Mouse (Mus musculus): ENCODE measurements at regions not wholly inside any gene's neighbourhood (a gene's known extent, or its start where the extent isn't known, plus 50 kb on each side); places are given as distances from the start of the nearest gene placed in this dataset.

DNA sequence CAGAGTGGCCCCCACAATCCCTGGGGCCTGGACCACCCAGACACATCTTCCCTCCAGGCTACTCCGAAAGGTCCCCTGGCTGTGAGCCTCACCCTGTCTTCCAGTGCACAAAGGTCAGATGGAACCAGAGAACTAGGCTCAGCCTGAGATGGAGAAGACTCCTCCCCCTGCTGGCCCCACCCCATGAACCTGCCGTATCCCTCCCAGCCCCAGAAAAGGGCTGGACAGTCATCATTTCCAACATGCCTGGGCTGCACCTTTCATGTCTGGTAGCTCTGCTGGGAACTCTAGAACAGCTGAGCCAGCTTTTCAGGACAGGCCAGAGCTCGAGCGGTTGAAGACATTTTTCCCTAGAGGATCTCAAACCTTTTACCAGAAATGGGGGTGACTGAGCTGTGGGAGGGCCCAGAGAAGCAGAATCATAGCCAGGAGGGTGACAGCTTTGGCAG lies 77.8 kb downstream of the Zfp36l1 start:
- Histone ChIP-seq H3K4me1 (peaks cover 25% of the 10 kb centered on the region), H3K27ac (peak overlapping the region; percentile 71), H3K4me3 (no peak overlapping the region), H3K9me3 (no peaks in the 10 kb centered on the region), H3K36me3 (replicated peaks) (no peaks in the 10 kb centered on the region), H3K27me3 (ENCODE audit: poor library complexity, severe bottlenecking) (no peaks in the 10 kb centered on the region)
- WGBS, result 66% methylated on average over 4 of the region's 4 CpGs
- no peak for DNase-seq (ENCODE audit: extremely low spot score, low spot score)

DNA sequence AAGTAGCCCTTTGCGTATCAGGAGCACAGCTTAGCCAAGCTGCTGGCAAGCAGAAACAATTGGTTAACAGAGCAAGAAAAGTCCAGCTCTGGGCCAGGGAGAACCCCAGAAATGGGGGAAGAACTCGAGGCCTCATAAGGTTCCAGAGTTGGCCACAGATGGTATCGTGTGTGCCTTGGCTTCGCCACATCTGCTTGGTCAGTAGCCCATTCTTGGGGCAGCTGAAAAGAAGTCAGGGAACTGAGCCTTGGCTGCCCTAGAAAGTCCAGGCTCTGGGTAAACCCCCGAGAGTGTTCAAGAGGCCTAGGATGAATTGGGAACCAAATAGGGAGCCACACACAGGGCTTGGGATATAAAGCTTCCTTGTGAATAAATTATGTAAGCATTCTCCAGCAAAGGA lies 78.7 kb downstream of the Zfp36l1 start:
- no peak for DNase-seq (ENCODE audit: extremely low spot score, low spot score)
- H3K27me3 ChIP-seq (ENCODE audit: poor library complexity, severe bottlenecking), result no peaks in the 10 kb centered on the region
- H3K4me1 ChIP-seq, result peaks cover 20% of the 10 kb centered on the region
- H3K9me3 ChIP-seq, result no peaks in the 10 kb centered on the region
- peak overlapping the region; percentile 71 for H3K27ac ChIP-seq
- no peaks in the 10 kb centered on the region for H3K36me3 ChIP-seq (replicated peaks)
- no peak overlapping the region for H3K4me3 ChIP-seq
- 92% methylated on average over 5 of the region's 5 CpGs for WGBS

DNA sequence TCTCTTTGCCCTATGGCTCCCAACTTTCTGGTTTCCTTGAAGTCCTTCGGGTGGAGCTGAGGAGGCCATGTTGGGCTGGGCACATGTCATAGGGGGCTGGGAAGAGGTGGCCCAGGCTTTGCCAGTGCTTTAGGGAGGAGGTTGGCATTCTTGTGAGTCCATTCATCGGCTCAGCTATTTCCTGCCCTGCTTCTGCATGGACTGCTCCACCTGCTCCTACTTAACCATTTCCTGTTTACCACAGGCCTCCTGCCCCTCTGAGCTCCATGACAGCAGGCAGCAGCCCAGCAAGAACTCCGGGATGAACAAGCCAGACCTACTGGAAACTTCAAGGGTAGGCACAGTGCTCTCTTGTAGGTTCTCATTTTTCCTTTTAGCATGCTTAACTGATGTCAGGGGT lies 80.3 kb downstream of the Zfp36l1 start:
- WGBS, result 72% methylated on average over 3 of the region's 3 CpGs
- peaks cover 2% of the 10 kb centered on the region for H3K9me3 ChIP-seq
- no peak for DNase-seq (ENCODE audit: extremely low spot score, low spot score)
- H3K27me3 ChIP-seq (ENCODE audit: poor library complexity, severe bottlenecking), result no peaks in the 10 kb centered on the region
- H3K4me3 ChIP-seq, result no peak overlapping the region
- no peaks in the 10 kb centered on the region for H3K36me3 ChIP-seq (replicated peaks)
- H3K4me1 ChIP-seq, result peaks cover 20% of the 10 kb centered on the region
- peak overlapping the region; percentile 75 for H3K27ac ChIP-seq

DNA sequence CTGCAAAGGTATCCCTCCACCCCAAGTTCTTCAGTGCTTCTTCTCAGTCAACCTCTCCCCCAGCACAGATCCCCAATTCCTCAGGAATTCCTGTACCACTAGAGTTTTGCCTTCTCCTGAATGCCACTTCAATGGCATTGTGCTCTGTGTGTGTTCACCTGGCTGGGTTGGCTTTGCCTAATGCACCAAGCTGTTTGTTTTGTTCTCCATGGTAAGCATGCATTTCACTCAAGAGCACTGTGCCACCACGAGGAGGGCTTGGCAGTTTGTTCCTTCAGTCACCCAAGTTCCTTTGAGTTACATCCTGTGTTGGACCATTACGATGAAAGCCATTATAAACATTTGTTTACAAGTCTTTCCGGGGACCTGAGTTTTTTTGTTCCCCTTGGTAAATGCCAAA lies 84.5 kb downstream of the Zfp36l1 start:
- Histone ChIP-seq H3K9me3 (peaks cover 8% of the 10 kb centered on the region), H3K27me3 (ENCODE audit: poor library complexity, severe bottlenecking) (no peaks in the 10 kb centered on the region), H3K4me3 (no peak overlapping the region), H3K27ac (no peak overlapping the region), H3K36me3 (replicated peaks) (no peaks in the 10 kb centered on the region), H3K4me1 (peaks cover 32% of the 10 kb centered on the region)
- DNase-seq (ENCODE audit: extremely low spot score, low spot score), result no peak
- WGBS, result 85% methylated on average over 3 of the region's 3 CpGs

DNA sequence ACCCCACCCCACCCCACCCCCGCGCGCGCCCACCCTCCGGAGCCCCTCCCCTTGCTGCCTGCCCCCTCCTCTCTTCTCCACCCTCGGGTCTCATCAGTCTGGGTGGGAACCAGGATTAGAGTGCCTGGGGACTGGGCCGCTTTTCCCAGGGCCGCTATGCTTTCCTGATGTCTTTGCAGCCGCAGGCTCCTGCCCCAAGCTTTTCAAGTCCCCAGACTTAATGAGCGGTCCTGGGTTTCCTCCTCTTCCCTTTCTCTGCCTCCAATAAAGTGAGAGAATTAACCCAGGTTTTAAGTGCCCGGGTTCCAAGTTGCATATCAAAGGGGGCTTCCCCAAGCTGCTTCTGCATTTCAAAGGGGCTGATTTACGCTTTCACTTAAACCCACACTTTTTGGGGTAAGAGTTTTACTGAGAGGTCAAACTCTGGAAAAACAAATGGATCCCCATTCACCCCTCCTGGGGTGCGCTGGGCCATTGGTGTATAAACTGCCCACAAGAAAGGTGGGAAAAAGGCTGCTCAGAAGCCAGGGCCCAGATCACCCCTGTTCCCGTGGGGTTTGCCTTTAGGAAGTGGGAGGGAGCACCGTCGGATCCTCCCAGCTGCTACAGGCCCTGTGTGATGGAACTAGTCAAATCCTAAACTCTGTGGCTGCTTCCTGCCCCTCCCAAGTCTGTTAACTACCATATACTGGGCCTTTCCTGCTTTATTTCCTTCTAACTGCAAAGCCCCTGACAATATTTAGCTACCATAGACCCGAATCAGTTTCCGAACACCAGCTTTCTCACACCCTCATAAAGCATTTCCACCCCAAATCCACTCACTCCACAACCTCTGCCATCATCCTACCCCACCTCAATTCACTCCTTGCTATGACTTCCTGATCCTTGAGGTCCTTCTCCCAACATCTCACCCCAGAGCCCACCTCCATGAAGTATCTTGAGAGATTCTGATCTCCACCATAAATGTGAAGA lies 89.4 kb downstream of the Zfp36l1 start:
- peak overlapping the region; percentile 40 for H3K4me3 ChIP-seq
- 6% methylated on average over 18 of the region's 18 CpGs for WGBS
- DNase-seq (ENCODE audit: extremely low spot score, low spot score), result no peak

DNA sequence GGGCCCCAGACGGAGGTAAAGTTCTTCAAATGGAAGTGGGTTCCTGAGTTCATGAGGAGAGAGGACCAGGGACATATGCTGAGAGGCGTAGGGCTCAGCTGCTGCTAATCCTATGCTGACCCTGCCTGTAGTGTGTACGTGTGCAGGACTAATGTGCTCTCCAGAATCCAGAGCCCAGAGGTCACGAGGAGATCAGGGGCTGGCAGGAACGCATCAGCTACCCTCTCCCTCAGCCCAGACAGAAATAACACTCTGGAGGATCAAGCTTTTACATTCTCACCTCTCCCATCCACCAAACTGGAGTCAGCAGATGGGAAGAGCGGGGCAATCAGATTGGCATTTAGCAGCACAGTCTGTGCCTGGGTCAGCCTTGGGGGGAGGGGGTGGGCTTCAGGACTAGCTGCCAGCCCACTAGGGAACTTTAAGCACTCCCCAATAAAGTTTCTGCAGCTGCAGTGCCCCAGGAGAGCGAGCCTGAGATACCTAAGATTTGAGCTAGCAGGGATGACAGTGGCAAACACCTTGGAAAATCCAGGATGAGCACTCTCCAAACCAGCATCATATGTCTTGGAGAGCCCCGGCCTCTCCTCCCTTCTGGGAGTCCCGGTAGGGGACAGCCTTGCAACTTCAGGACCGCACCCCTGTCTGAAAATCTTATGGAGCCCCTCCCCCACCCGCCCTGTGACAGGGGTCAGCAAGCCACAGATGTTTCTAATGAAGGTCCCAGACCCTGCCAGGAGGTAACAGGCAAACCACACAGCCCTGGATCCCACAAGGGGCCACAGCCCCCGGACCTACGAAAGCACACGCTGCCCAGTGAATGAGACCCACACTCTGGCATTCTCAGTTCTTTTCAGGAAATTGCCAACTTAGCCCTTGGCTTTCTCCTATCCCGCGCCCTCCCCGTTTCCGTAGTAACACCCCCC lies 90.4 kb downstream of the Zfp36l1 start:
- Histone ChIP-seq H3K9me3 (peaks cover 6% of the 10 kb centered on the region), H3K4me1 (peaks cover 75% of the 10 kb centered on the region), H3K36me3 (replicated peaks) (no peaks in the 10 kb centered on the region), H3K27ac (peak overlapping the region; percentile 90), H3K27me3 (ENCODE audit: poor library complexity, severe bottlenecking) (no peaks in the 10 kb centered on the region), H3K4me3 (peak overlapping the region; percentile 40)
- DNase-seq (ENCODE audit: extremely low spot score, low spot score), result peak; percentile 85
- 4% methylated on average over 18 of the region's 18 CpGs for WGBS

More for the DNA sequence above, 89.4 kb downstream of the Zfp36l1 start:
- H3K9me3 ChIP-seq, result peaks cover 8% of the 10 kb centered on the region
- peak overlapping the region; percentile 90 for H3K27ac ChIP-seq
- H3K4me1 ChIP-seq, result peaks cover 67% of the 10 kb centered on the region
- no peaks in the 10 kb centered on the region for H3K36me3 ChIP-seq (replicated peaks)
- no peaks in the 10 kb centered on the region for H3K27me3 ChIP-seq (ENCODE audit: poor library complexity, severe bottlenecking)

DNA sequence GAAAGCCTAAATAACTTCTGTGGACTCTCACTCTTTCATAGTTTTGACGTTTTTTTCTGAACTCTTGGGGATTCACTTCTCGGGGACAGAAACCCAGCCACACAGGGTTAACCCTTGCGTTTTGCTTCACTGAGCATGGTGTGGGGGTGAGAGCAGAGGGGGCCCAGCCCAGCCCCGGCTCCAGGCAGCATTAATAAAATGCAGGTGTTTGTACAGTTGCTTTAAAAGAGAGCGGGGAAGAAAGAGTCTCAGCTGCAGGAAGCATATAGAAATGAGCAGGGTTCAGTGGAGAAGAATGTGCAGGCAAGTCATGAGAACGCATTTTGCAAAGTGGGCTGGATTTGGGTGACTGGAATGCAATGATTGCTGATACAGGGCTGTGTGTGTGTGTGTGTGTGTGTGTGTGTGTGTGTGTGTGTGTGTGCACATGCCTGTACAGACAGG lies 91.8 kb downstream of the Zfp36l1 start:
- H3K9me3 ChIP-seq, result no peaks in the 10 kb centered on the region
- peak overlapping the region; percentile 90 for H3K27ac ChIP-seq
- H3K36me3 ChIP-seq (replicated peaks), result no peaks in the 10 kb centered on the region
- H3K4me3 ChIP-seq, result peak overlapping the region; percentile 40
- H3K4me1 ChIP-seq, result peaks cover 74% of the 10 kb centered on the region
- 4% methylated on average over 6 of the region's 6 CpGs for WGBS
- peak; percentile 40 for DNase-seq (ENCODE audit: extremely low spot score, low spot score)
- no peaks in the 10 kb centered on the region for H3K27me3 ChIP-seq (ENCODE audit: poor library complexity, severe bottlenecking)

DNA sequence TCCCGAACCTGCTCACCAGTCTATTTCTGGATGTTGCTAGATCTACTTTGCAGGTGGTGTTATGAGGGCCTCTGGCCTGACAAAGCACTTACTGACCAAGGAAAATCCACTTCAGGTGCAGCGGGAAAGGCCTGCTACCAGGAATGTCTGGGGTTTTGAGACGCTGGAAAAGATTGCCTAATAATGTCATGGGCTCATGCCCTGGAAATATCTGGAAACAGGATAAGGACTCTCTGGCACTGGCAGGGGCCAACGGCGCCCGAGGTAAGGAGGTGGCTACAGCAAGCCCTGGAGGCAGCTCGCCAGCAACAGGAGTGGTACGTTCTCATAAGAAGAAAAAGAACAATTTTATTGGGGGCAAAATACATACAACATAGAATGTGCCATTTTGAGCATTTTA lies 94.7 kb downstream of the Zfp36l1 start:
- Histone ChIP-seq H3K36me3 (replicated peaks) (no peaks in the 10 kb centered on the region), H3K27ac (peak overlapping the region; percentile 90), H3K9me3 (no peaks in the 10 kb centered on the region), H3K4me1 (peaks cover 67% of the 10 kb centered on the region), H3K27me3 (ENCODE audit: poor library complexity, severe bottlenecking) (no peaks in the 10 kb centered on the region), H3K4me3 (no peak overlapping the region)
- no peak for DNase-seq (ENCODE audit: extremely low spot score, low spot score)
- WGBS, result 90% methylated on average over 8 of the region's 8 CpGs

DNA sequence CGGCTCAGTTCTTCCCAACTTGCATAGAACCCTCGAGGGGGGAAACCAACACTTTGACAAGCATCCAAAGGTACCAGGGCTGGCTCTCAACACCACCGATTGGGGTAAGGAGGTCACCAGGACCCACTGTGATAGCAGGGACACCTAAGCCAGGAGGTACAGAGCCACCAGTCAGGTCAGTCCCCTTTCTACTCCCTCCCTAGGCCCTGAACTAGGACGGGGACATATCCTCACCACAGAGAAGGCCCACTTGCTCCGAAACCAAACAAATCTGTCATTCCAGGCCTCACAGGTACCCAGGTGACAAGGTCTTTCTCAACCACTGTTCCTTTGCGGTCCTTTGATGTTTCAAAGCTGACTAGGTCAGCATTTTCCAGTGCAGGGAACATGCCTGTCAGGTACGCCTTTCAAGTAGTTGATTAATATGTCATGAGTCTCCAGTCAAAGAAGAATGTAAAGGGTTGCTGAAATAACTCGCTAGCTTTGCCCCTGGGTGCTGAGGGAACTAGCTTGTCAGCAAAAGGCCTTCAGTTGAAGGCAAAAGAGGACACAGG lies 95.4 kb downstream of the Zfp36l1 start:
- no peak for DNase-seq (ENCODE audit: extremely low spot score, low spot score)
- WGBS, result 90% methylated on average over 8 of the region's 8 CpGs
- H3K27ac ChIP-seq, result peak overlapping the region; percentile 90
- H3K27me3 ChIP-seq (ENCODE audit: poor library complexity, severe bottlenecking), result no peaks in the 10 kb centered on the region
- no peaks in the 10 kb centered on the region for H3K36me3 ChIP-seq (replicated peaks)
- H3K9me3 ChIP-seq, result no peaks in the 10 kb centered on the region
- H3K4me1 ChIP-seq, result peaks cover 60% of the 10 kb centered on the region
- H3K4me3 ChIP-seq, result no peak overlapping the region

DNA sequence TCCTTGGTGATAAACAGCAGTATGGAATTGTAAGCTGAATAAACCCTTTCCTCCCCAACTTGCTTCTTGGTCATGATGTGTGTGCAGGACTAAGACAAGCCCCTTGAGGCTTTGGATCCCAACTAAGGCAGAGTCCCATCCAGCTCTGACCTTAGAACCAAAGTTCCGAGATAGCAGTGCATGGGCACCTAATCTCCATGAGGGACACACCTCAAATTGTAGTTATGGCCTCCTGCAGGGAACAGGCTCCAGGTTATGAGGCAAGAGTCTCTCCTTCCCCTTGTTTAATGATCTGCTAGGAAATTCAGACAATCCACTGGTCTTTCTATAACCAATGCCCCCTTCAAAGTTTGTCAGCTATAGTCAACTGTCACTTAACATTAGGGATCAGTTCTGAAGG lies 96.9 kb downstream of the Zfp36l1 start:
- H3K4me1 ChIP-seq, result peaks cover 45% of the 10 kb centered on the region
- no peak overlapping the region for H3K4me3 ChIP-seq

DNA sequence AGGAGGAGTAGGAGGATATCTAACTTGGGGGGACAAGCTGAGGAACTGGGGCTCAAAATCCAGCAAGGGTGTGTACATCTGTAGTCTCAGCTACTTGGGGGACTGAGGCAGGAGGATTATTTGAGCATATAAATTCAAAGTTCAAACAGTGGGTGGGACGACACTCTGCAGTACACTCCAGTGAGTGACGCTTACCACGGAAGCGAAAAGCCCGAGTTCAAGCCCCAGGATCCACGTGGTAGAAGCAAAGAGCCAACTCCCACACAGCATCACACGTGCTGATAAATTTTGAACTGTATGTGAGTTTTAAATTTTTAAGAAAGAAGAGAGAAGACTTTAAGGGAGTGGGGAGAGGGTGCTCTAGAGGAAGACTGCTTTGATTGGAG lies 98.2 kb downstream of the Zfp36l1 start:
- WGBS, result 82% methylated on average over 7 of the region's 7 CpGs
- Histone ChIP-seq H3K9me3 (no peaks in the 10 kb centered on the region), H3K4me1 (peaks cover 36% of the 10 kb centered on the region), H3K4me3 (no peak overlapping the region), H3K36me3 (replicated peaks) (no peaks in the 10 kb centered on the region), H3K27ac (peak overlapping the region; percentile 76), H3K27me3 (ENCODE audit: poor library complexity, severe bottlenecking) (no peaks in the 10 kb centered on the region)
- no peak for DNase-seq (ENCODE audit: extremely low spot score, low spot score)

More for the DNA sequence above, 96.9 kb downstream of the Zfp36l1 start:
- no peak for DNase-seq (ENCODE audit: extremely low spot score, low spot score)
- H3K36me3 ChIP-seq (replicated peaks), result no peaks in the 10 kb centered on the region
- H3K9me3 ChIP-seq, result no peaks in the 10 kb centered on the region
- H3K27ac ChIP-seq, result no peak overlapping the region
- no peaks in the 10 kb centered on the region for H3K27me3 ChIP-seq (ENCODE audit: poor library complexity, severe bottlenecking)
- 94% methylated on average over 1 of the region's 1 CpGs for WGBS

DNA sequence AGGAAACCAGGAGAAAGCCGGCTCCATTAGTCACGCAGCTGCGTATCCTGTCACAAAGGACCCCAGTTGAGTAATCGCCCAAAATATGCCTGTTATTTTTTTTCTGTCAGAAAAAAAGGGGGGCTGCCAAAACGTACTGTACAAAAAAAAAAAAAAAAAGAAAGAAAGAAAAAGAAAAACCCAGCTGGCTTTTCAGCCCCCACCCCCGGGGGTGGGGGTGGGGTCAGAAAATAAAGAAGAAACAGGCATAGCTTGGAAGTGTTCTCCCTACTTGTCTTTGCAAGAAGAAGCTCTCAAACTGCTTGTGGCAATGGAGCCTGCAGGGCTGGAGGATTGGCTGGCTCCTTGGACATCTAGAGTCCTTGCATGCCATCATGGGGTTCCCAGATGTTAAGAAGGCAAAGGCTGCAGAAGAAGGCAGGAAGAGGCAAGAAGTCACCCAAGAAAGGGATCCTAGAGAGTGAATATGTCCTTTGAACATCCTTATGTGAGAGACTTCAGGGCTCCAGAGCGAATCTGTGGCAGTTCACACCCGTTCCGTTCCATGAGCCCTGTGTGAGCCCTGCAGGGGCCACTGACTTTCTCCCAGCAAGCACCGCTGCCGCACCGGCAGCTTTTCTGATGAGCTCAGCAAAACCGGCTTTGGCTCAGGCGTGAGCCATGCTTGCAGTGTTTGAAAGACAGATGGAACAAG lies 98.8 kb downstream of the Zfp36l1 start:
- DNase-seq (ENCODE audit: extremely low spot score, low spot score), result no peak
- 46% methylated on average over 14 of the region's 14 CpGs for WGBS
- Histone ChIP-seq H3K9me3 (no peaks in the 10 kb centered on the region), H3K4me1 (peaks cover 36% of the 10 kb centered on the region), H3K27me3 (ENCODE audit: poor library complexity, severe bottlenecking) (no peaks in the 10 kb centered on the region), H3K36me3 (replicated peaks) (no peaks in the 10 kb centered on the region), H3K4me3 (no peak overlapping the region), H3K27ac (peak overlapping the region; percentile 76)

Measured in forebrain, embryonic 10.5 days (tissue).